Comparison of ENCODE assay signal across 13 mouse cellular contexts in the genomic region with DNA sequence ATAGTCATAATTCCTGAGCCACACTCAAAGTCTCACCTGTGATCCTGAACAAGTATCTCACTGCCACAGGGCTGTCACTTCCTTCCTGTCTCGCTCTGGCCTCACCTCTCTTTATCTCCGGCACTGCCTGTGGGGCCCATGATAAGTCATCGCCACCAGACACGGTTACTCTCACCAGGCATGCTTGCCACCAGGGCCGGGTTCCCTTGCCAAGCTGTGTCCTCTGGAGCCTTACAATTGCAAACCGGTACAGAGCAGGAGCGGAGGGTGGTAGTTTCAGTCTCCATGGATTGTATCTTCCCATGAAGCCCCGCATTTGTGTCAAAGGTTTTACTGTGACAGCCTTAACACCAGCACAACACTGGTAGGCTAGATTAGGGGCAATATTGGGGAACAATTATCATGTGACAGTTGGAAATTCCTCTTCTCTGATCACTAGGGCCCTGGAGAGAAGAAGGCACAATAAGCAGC. TPM values are rescaled to one million over a fixed set of nuclear protein-coding genes. Genes with fewer than 3 reads are reported as not detected.
DNase-seq lines count a peak whose midpoint lies in the region; ATAC-seq and TF ChIP-seq lines count a peak whose summit lies in the region.
"Had no signal": no experiment of that assay in that cellular context is flagged by ENCODE, and none has a peak within 500 bp of the region (broad histone marks: within the 10 kb centered on the region; RNA-seq: fewer than 3 reads in every experiment).

No protein-coding gene starts in this region.

- H3K9me3 ChIP-seq in intestine, embryonic 16.5 days (ENCODE audit: control insufficient read depth, low read length), result no peaks in the 10 kb centered on the region; the same call in 1 of the 2 replicates
- no peaks in the 10 kb centered on the region for H3K9me3 ChIP-seq in hindbrain, postnatal 0 days (ENCODE audit: low read length)

- peaks cover 4% of the 10 kb centered on the region; the same call in 1 of the 2 replicates for H3K4me1 ChIP-seq in intestine, embryonic 16.5 days (ENCODE audit: control insufficient read depth, insufficient read depth, low read length)
- H3K4me1 ChIP-seq in hindbrain, postnatal 0 days (ENCODE audit: insufficient read depth, low read length), result no peaks in the 10 kb centered on the region

- no peak overlapping the region for H3K4me2 ChIP-seq in intestine, embryonic 16.5 days (ENCODE audit: low read depth, low read length)
- no peak overlapping the region for H3K4me2 ChIP-seq in hindbrain, postnatal 0 days (ENCODE audit: low read depth, low read length)
- H3K4me2 ChIP-seq: limb, embryonic 13.5 days had no signal

- DNase-seq in 416B (ENCODE audit: low read depth) (peak; percentile 84), MEL-GATA-1-ER (ENCODE audit: extremely low read depth, low read depth) (peak; percentile 88)
- DNase-seq in natural killer cell, adult 2 months (ENCODE audit: low spot score in 2 of 2), result peak; percentile 55 to 65
- no peak for DNase-seq in urinary bladder, postnatal 4 days (ENCODE audit: low spot score in 2 of 2)
- no peak for DNase-seq in hindbrain, postnatal 0 days (ENCODE audit: low spot score)
- DNase-seq in yolk sac, embryonic 10.5 days (ENCODE audit: low spot score), result no peak
- DNase-seq in kidney, postnatal 36 days, result no peak
- DNase-seq: adrenal gland, adult 8-10 months; cerebellum, postnatal 14 days; heart, postnatal 4 days; kidney, postnatal 25 days had no signal

- no peak overlapping the region for H3K27ac ChIP-seq in intestine, embryonic 16.5 days (ENCODE audit: low read length)
- H3K27ac ChIP-seq in hindbrain, postnatal 0 days, result no peak overlapping the region
- H3K27ac ChIP-seq: limb, embryonic 13.5 days had no signal

- H3K9ac ChIP-seq in intestine, embryonic 16.5 days (ENCODE audit: low read depth, low read length), result no peak overlapping the region
- no peak overlapping the region for H3K9ac ChIP-seq in hindbrain, postnatal 0 days (replicated peaks; ENCODE audit: low read length)
- H3K9ac ChIP-seq: limb, embryonic 13.5 days had no signal

- no peaks in the 10 kb centered on the region for H3K27me3 ChIP-seq in intestine, embryonic 16.5 days (replicated peaks; ENCODE audit: control insufficient read depth, insufficient read depth, low read length)
- H3K27me3 ChIP-seq in hindbrain, postnatal 0 days (ENCODE audit: insufficient read depth, low read length), result no peaks in the 10 kb centered on the region

- 69% methylated on average over 8 of the region's 8 CpGs for WGBS in intestine, embryonic 16.5 days
- 88% methylated on average over 8 of the region's 8 CpGs for WGBS in hindbrain, postnatal 0 days

- no peaks in the 10 kb centered on the region for H3K36me3 ChIP-seq in intestine, embryonic 16.5 days (ENCODE audit: control insufficient read depth, insufficient read depth, low read length)
- H3K36me3 ChIP-seq in hindbrain, postnatal 0 days (ENCODE audit: insufficient read depth, low read length), result no peaks in the 10 kb centered on the region
- H3K36me3 ChIP-seq: limb, embryonic 13.5 days had no signal

- TF ChIP-seq CTCF in hindbrain, postnatal 0 days (IDR thresholded peaks at IDR 0.05; ENCODE audit: low read depth), result no peak

- no peak overlapping the region for H3K4me3 ChIP-seq in intestine, embryonic 16.5 days (ENCODE audit: low read length)
- no peak overlapping the region for H3K4me3 ChIP-seq in hindbrain, postnatal 0 days (ENCODE audit: low read length)
- H3K4me3 ChIP-seq: limb, embryonic 13.5 days had no signal

- ATAC-seq in intestine, embryonic 16.5 days, result peak; percentile 90
- no peak for ATAC-seq in hindbrain, postnatal 0 days

RNA-seq across cellular contexts. Expression of a gene that starts 35.9 kb away (rescaled TPM):
- polyA plus RNA-seq in intestine, embryonic 16.5 days (2015; fragmentation: Nextera tagmentation; extraction: Ambion mirVana), result 4.4 and 5.2 TPM in 2 replicates
- 3.3 and 4.0 TPM in 2 replicates for total RNA-seq in hindbrain, postnatal 0 days (2014; rRNA removed)
- 2.0 and 2.2 TPM in 2 replicates for polyA plus RNA-seq in hindbrain, postnatal 0 days (2015; fragmentation: Nextera tagmentation; extraction: Ambion mirVana)
- total RNA-seq: adrenal gland, adult 8-10 months had no signal

Comparison
In these comparisons a context has a peak if more than half of its experiments do, and no peak if none do; other contexts are left out.
1. DNase-seq: peak in 416B (single experiment), MEL-GATA-1-ER (single experiment) and natural killer cell, adult 2 months (2 of 2); none in urinary bladder, postnatal 4 days (0 of 2), hindbrain, postnatal 0 days (single experiment), yolk sac, embryonic 10.5 days (single experiment) and kidney, postnatal 36 days (0 of 2).